Mouse (Mus musculus) heart, embryonic 16.5 days (tissue): ENCODE measurements around the gene Ksr2. TPM values are rescaled to one million over a fixed set of nuclear protein-coding genes. Genes with fewer than 3 reads are reported as not detected.

ENCODE experiments used
- ATAC-seq: fragments of 200-750 bp; cut with Nextera tagmentation; replicated peaks from 2 replicates; pipeline ENCODE4 v1.8.0; 2017; ENCODE audit warnings: moderate number of reproducible peaks; ENCODE audit not compliant: insufficient read depth, low FRiP score; ENCODE audit errors: extremely low read depth
- H3K27ac ChIP-seq: fragments of 300-500 bp; sonication (generic); 2 replicates; pipeline ENCODE4 v1.5.1; 2014; ENCODE audit warnings: mild to moderate bottlenecking, low read length, control low read depth, moderate library complexity
- H3K27me3 ChIP-seq: fragments of 300-500 bp; sonication (generic); 2 replicates; pipeline ENCODE4 v1.6.1; 2014; ENCODE audit warnings: low read length, mixed read lengths; ENCODE audit not compliant: control insufficient read depth, insufficient read depth
- H3K36me3 ChIP-seq: fragments of 300-500 bp; sonication (generic); 2 replicates; pipeline ENCODE4 v1.6.1; 2014; ENCODE audit not compliant: control insufficient read depth, insufficient read depth
- H3K4me1 ChIP-seq: fragments of 300-500 bp; sonication (generic); 2 replicates; pipeline ENCODE4 v1.6.1; 2014; ENCODE audit warnings: low read length, mixed read lengths; ENCODE audit not compliant: control insufficient read depth, insufficient read depth
- H3K4me2 ChIP-seq: fragments of 300-500 bp; sonication (generic); 2 replicates; pipeline ENCODE4 v1.6.1; 2014; ENCODE audit warnings: low read depth, mild to moderate bottlenecking, control low read depth, low read length
- H3K4me3 ChIP-seq: fragments of 300-500 bp; sonication (generic); 2 replicates; pipeline ENCODE4 v1.5.1; 2014; ENCODE audit warnings: mild to moderate bottlenecking, control low read depth, low read length
- H3K9ac ChIP-seq: fragments of 300-500 bp; sonication (generic); 2 replicates; pipeline ENCODE4 v1.6.1; 2014; ENCODE audit warnings: low read length, control low read depth
- H3K9me3 ChIP-seq: fragments of 300-500 bp; sonication (generic); replicated peaks from 2 replicates; pipeline ENCODE4 v1.6.1; 2016; ENCODE audit warnings: low read length; ENCODE audit not compliant: control insufficient read depth
- WGBS: fragments of 180-500 bp; shearing (Covaris S2); extraction: QIAGEN DNeasy Blood & Tissue Kit; methylation state at CpG from one replicate; pipeline ENCODE4 v1.1.7; 2014; 5-methylcytosine and 5-hydroxymethylcytosine counted together
- polyA plus RNA-seq: library from polyadenylated mRNA; unstranded; fragments of >200 nt; fragmentation: Nextera tagmentation; extraction: Ambion mirVana; gene quantifications from 2 replicates; pipeline ENCODE4 v1.2.1, GENCODE M21; 2015

Gene Ksr2
- polyA plus RNA-seq, 1 experiment from 2014 or later = 0.05 TPM

DNA sequence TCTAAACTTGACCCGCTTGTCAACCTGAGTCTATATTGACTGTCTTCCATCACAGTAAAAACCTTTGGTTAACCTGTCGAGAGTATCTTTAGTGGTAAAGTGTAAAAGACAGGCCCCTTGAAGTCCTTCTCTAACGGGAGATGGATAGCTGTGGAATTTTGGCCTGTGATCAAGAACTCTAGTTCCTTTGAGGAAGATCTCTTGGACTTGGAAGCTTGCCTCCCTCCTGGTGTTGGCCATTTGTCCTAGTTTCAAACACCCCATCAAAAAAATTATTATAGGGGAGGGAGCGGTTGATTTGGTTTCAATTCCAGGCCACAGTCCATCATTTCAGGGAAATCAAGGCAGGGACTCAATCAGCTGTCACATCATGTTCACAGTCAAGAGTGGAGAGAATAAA is 309.5 kb downstream of the Ksr2 start:
- ATAC-seq = no peak
- Histone ChIP-seq H3K27me3 (peaks cover 2% of the 10 kb centered on the region; the same call in 1 of the 2 replicates), H3K9me3 (no peaks in the 10 kb centered on the region; the same call in 1 of the 2 replicates), H3K4me3 (no peak overlapping the region), H3K4me1 (no peaks in the 10 kb centered on the region), H3K27ac (no peak overlapping the region), H3K36me3 (no peaks in the 10 kb centered on the region), H3K9ac (no peak overlapping the region), H3K4me2 (no peak overlapping the region)
- WGBS = 52% methylated on average over 4 of the region's 4 CpGs

- Histone ChIP-seq H3K9me3 (no peaks in the 10 kb centered on the region; the same call in 1 of the 2 replicates), H3K27ac (no peak overlapping the region), H3K9ac (no peak overlapping the region), H3K4me3 (no peak overlapping the region), H3K36me3 (no peaks in the 10 kb centered on the region), H3K4me2 (no peak overlapping the region), H3K4me1 (no peaks in the 10 kb centered on the region), H3K27me3 (no peaks in the 10 kb centered on the region)
- ATAC-seq = no peak
- 72% methylated on average over 6 of the region's 6 CpGs for WGBS
Measured at GRCm38 (mm10) chr5:117726548-117726947, 312.7 kb downstream of the Ksr2 start.

DNA sequence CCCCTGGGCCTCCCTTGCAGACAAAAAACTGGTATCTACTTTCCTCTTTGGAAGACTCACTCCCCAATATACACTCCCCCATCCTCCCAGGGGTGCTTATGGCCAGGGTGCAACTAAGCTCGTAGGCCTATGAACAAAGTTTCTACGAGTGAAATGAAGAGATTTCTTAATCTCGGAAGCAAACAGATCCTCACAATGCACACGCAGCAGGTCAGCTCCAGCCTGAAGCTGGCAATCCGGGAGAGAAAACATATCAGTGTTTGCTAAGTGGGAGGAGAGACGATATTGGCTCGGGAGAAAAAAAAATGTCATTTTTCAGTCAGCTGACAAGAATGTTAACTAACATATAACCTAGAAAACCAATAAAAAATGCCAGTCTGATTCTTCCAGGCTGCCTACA is 313.3 kb downstream of the Ksr2 start:
- no peak overlapping the region for H3K9ac ChIP-seq
- no peak overlapping the region for H3K4me2 ChIP-seq
- no peak overlapping the region for H3K4me3 ChIP-seq
- no peaks in the 10 kb centered on the region for H3K36me3 ChIP-seq
- WGBS = 52% methylated on average over 7 of the region's 7 CpGs
- H3K9me3 ChIP-seq = no peaks in the 10 kb centered on the region; the same call in 1 of the 2 replicates
- ATAC-seq = no peak
- no peak overlapping the region for H3K27ac ChIP-seq
- H3K27me3 ChIP-seq = no peaks in the 10 kb centered on the region
- no peaks in the 10 kb centered on the region for H3K4me1 ChIP-seq

GRCm38 (mm10) chr5:117731311-117731710 is 317.5 kb downstream of the Ksr2 start:
- Histone ChIP-seq H3K9me3 (no peaks in the 10 kb centered on the region), H3K36me3 (no peaks in the 10 kb centered on the region), H3K4me1 (no peaks in the 10 kb centered on the region), H3K9ac (no peak overlapping the region), H3K27me3 (no peaks in the 10 kb centered on the region), H3K4me3 (no peak overlapping the region), H3K27ac (no peak overlapping the region), H3K4me2 (no peak overlapping the region)
- WGBS = 76% methylated on average over 6 of the region's 6 CpGs
- ATAC-seq = no peak

DNA sequence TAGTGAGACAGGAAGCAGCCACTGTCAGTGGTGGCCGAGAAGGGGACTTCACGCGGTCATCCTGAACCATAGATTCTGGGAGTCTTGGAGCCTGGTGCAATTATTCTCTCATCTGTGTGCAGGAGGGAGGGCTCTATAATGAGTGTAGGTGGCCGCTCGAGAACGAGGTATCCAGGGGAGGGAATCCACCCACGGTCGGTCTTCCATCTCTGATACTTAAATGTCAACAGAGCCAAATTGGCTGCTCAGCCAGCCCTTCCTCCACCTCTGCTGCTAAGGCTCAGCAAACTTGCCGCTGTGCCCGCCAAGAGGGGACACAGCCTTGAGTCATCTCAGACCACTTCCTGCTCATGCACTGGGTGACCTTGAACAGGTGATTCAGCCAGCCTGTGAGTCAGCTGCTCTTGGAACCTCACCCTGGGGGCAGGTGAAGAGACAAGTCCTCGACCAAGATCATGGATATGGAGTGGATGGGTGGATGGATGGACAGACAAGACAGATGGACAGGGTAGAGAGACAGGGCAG is 330.9 kb downstream of the Ksr2 start:
- 51% methylated on average over 11 of the region's 11 CpGs for WGBS
- H3K9me3 ChIP-seq = no peaks in the 10 kb centered on the region
- no peak overlapping the region for H3K4me2 ChIP-seq
- H3K4me3 ChIP-seq = no peak overlapping the region
- H3K27me3 ChIP-seq = no peaks in the 10 kb centered on the region
- ATAC-seq = no peak
- H3K36me3 ChIP-seq = no peaks in the 10 kb centered on the region
- no peak overlapping the region for H3K9ac ChIP-seq
- no peak overlapping the region for H3K27ac ChIP-seq
- H3K4me1 ChIP-seq = no peaks in the 10 kb centered on the region

DNA sequence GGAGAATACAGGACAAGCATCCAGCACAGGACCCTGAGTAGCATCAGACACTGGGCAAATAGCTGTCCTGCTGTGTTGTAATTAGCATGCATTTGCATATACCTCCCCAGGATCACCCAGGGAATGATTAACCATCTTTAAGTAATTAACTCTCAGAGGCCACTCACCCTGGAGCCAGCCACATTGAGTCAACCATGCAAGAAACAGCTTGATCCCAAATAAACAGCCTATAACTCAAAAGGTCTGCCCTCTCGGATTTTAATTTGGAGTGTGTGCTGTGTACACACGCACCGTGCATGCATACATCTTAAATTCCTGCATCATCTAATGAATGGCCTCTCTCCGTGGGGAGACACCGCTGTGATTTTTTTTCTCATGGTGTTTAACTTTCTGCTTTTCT is 335.6 kb downstream of the Ksr2 start:
- no peak overlapping the region for H3K27ac ChIP-seq
- H3K36me3 ChIP-seq = no peaks in the 10 kb centered on the region
- no peaks in the 10 kb centered on the region for H3K9me3 ChIP-seq
- WGBS = 49% methylated on average over 5 of the region's 5 CpGs
- no peak overlapping the region for H3K4me2 ChIP-seq
- H3K4me1 ChIP-seq = no peaks in the 10 kb centered on the region
- H3K27me3 ChIP-seq = no peaks in the 10 kb centered on the region
- no peak overlapping the region for H3K4me3 ChIP-seq
- no peak overlapping the region for H3K9ac ChIP-seq
- ATAC-seq = no peak

DNA sequence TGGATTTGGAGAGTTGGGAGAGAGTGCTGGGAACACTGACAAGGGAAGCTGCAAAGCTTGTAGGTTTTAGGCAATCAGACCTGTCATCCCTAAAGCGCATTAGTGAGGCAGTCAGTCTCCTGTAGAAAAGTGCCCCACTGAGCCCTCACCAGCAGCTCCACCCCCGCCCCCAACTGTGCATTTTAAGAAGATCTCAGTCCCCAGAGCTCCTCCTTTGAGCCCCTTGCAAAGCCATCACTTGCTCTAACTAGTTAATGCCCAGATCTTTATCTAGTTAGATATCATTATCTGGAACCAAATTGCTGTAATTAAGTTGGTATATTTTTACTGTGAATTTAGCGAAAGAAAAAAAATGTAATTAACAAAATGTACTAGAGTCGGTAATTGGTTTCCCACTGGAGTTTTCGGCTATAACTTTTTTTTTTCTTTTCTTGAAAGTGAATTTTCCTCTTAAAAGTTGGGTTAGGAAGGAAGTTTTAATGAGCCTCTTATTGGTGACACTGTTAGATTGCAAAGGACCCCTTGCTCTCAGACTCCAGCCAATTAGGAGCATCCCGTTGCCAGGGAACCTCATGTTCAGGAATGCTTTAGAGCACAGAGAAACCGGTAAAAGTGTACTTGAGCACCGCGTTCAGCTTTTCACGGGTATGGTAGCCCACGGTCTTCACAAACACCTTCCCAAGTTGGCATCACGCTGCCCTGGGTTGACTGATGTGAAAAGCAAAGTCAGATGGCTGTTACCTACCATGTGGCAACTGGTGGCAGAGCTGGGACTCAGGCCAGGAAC is 344.1 kb downstream of the Ksr2 start:
- 30% methylated on average over 12 of the region's 12 CpGs for WGBS

DNA sequence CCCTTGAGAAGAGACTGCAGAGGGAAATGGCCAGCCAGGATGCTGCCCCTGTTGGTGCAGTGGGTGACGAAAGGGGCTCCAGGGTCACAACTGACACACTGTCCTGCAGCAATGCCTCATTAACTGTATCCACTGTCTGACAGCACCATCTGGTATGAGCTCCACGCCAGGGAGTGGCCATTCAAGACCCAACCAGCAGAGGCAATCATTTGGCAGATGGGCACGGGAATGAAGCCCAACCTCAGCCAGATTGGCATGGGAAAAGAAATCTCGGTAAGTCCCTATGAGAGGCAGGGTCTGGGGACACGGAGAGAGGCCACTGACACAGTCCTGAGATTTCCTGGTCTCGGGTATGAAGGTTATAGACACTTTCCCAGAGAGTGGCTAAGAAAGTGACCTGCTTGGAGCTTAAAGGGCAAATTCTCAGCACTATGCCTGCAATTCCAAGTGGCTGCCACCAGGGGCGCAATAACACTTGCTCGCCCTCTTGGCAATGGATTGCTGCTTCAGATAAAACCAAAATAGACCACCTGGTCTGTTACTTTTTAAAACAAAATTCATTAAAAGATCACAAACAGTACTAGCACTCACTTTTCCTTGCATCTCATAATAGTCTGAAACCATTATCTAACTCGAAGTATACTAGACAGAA is 347.5 kb downstream of the Ksr2 start:
- H3K27ac ChIP-seq = no peak overlapping the region
- 68% methylated on average over 9 of the region's 9 CpGs for WGBS
- H3K9ac ChIP-seq = no peak overlapping the region
- H3K4me1 ChIP-seq = no peaks in the 10 kb centered on the region
- ATAC-seq = no peak
- H3K4me3 ChIP-seq = no peak overlapping the region
- H3K9me3 ChIP-seq = peaks cover 4% of the 10 kb centered on the region
- no peak overlapping the region for H3K4me2 ChIP-seq
- H3K36me3 ChIP-seq = no peaks in the 10 kb centered on the region
- H3K27me3 ChIP-seq = no peaks in the 10 kb centered on the region

More for the DNA sequence above, 344.1 kb downstream of the Ksr2 start:
- Histone ChIP-seq H3K9ac (no peak overlapping the region), H3K4me3 (no peak overlapping the region), H3K4me2 (no peak overlapping the region), H3K27ac (no peak overlapping the region), H3K27me3 (no peaks in the 10 kb centered on the region), H3K36me3 (no peaks in the 10 kb centered on the region), H3K9me3 (peaks cover 4% of the 10 kb centered on the region), H3K4me1 (no peaks in the 10 kb centered on the region)
- ATAC-seq = no peak

DNA sequence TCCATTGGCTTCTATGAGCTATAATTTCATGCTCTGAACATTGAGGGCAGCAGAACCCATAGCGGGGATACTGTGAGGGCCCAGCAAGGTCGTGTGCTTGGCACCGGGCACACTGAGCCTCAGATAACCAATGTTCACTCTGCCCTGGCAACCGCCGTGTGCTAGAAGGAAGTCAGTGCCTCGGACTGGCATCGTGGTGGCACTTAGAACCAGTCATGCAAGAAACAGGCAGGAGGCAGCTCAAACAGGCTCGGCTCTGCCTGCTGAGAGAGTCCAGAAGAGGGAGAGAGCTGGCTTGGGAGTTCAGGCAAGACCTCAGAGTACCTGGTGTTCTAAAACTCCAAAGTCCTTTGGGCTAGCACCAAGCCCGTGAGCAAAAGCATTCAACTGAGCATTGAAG is 350.7 kb downstream of the Ksr2 start:
- Histone ChIP-seq H3K27ac (no peak overlapping the region), H3K9ac (no peak overlapping the region), H3K4me2 (no peak overlapping the region), H3K4me3 (no peak overlapping the region), H3K27me3 (no peaks in the 10 kb centered on the region), H3K4me1 (no peaks in the 10 kb centered on the region), H3K9me3 (peaks cover 4% of the 10 kb centered on the region), H3K36me3 (no peaks in the 10 kb centered on the region)
- no peak for ATAC-seq
- WGBS = 80% methylated on average over 9 of the region's 9 CpGs
